Mouse (Mus musculus): ENCODE measurements around the gene 9430038I01Rik. TPM values are rescaled to one million over a fixed set of nuclear protein-coding genes. Genes with fewer than 3 reads are reported as not detected.

9430038I01Rik gene
- polyA plus RNA-seq (2014; fragmentation: Illumina TruSeq; extraction: RNeasy Lipid Tissue Mini Kit (QIAGEN cat#74804); ENCODE audit: low replicate concordance) = 19.7 TPM

GRCm38 (mm10) chr7:137410337-137411197 lies at the start of gene 9430038I01Rik:
9430038I01Rik (minus strand) TSS chr7:137410762.

DNA sequence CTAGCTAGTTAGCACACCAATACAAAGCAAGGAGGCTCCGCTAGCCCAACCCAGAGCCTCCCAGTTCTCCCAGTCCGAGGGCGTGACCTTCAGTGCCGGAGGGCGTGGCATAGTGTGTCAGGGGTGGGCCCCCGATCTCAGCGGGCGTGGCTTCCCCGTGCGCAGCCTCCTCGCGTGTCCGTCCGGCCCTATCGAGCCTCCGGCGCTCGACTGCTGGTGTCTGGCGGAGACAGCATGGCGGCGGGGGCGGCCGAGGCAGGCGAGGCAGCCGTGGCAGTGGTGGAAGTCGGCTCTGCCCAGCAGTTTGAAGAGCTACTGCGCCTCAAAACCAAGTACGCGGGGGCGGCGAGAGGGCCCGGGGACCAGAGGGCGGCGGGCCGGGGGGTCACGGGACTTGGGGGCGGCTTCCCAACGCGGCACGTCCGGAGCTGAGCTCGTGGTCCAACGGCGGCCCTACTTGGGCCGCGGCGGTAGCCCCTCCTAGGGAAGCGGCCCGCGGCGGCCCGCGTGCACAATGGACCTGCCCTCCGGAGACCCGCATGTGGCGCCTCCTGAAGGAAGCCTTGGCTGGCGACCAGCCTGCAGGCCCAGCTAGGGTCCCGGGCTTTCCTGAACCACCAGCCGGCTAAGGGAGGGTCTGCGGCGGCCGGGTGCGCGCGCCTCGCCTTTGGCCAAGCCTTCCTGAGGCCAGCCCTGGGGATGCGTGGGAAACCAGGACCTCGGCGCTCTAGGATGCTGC lies 27.0 kb upstream of the 9430038I01Rik start, which contains the start of gene Glrx3:
TSS of gene Glrx3 (plus strand) at position 175 of the 739 bp plus-strand sequence.

Other genes with a start within 250 kb of the 9430038I01Rik start
- 0.74 TPM for gene Ebf3, start 96.3 kb downstream of the 9430038I01Rik start, polyA plus RNA-seq (2014; fragmentation: Illumina TruSeq; extraction: RNeasy Lipid Tissue Mini Kit (QIAGEN cat#74804); ENCODE audit: low replicate concordance)
- gene Glrx3, start 26.9 kb upstream of the 9430038I01Rik start, polyA plus RNA-seq (2014; fragmentation: Illumina TruSeq; extraction: RNeasy Lipid Tissue Mini Kit (QIAGEN cat#74804); ENCODE audit: low replicate concordance) = 152 TPM